Mouse (Mus musculus): ENCODE measurements around the gene Slc35f3.

DNA sequence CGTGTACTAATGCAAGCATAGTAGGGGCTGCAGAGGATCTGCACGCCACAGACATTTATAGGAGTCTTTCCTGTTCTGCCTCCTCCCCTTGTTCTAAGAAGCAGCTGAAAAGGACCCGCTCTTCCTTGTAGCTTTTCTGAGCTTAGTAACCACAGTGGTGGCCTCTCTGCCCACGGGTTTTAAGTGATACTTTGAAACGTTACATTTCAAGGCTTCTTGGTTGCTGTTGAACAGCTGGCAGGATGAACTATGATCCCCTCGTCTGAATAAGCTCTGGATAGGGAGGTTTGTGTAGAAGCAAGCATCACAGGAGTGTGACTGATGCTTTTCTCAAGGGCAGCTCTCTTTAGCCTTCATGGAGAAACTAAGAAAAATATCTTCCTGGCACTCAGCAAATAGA lies 28.6 kb upstream of the Slc35f3 start:
- no peak for TF ChIP-seq CTCF (IDR thresholded peaks at IDR 0.05; ENCODE audit: low read depth)
- no peak for TF ChIP-seq EP300 (optimal IDR thresholded peaks at IDR 0.05)
